Mouse (Mus musculus): ENCODE measurements around the gene Tbce. TPM values are rescaled to one million over a fixed set of nuclear protein-coding genes. Genes with fewer than 3 reads are reported as not detected.

The Tbce gene
- total RNA-seq, 1 experiment from 2014 or later, result 57.6 TPM

DNA sequence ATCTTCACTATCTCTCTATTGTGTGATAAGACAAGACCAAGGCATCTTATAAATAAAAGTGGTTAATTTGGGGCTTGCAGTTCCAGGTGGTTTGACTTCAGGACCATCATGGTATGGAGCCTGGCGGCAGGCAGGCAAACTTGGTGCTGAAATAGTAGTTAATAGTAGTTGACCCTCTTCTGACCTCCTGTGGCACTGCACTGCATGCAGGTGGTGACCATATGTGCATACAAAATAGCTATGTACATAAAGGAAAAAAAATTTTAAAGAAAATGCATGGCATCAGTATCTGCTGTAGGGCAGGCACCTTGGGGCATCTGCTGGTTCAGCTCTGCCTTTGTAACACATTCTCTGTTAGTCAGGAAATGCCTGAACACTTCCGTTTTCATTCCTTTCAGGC, 49.0 kb downstream of the Tbce start:
- ATAC-seq (replicated peaks; ENCODE audit: insufficient number of reproducible peaks, low FRiP score, low TSS enrichment, poor library complexity, severe bottlenecking), result no peak

DNA sequence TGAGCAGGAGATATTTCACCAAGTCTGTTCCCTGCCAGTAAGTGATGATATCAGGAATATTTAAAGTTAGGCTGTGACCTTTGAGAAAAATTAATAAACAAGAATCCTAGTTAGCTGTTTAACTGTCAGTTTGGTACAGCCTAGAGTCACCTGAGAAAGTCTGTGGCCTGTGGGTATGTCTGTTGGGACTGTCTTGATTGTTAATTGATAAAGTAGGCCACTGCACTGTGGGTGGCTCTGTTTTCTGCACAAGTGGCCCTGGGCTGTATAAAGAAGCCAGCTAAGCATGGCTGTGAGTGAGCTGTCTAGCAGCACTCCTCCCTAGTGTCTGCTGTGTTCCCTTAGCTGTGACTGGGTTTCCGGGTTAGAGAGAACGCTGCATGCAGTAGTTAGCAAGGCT, 50.3 kb downstream of the Tbce start:
- no peak for ATAC-seq (replicated peaks; ENCODE audit: insufficient number of reproducible peaks, low FRiP score, low TSS enrichment, poor library complexity, severe bottlenecking)

DNA sequence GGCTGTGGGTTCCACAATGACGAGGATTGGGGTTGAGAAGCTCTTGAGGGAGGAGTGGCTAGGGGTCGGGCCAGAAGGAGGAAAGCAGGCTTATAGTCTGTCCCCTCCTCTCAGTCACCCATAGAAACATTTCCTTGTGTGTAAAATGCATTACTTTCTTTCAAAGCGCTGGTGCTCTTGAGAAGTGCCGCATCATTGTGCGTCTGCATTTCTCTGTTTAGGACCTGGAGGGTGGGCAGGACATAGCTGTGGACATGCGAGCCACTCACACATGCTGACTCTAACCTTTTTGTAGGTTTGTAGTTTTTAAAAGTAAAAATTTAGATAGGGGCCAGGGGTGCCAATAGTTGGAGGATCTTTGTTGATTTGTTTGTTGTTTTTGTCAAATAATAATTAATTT, 55.9 kb downstream of the Tbce start:
- no peak for ATAC-seq (replicated peaks; ENCODE audit: insufficient number of reproducible peaks, low FRiP score, low TSS enrichment, poor library complexity, severe bottlenecking)

DNA sequence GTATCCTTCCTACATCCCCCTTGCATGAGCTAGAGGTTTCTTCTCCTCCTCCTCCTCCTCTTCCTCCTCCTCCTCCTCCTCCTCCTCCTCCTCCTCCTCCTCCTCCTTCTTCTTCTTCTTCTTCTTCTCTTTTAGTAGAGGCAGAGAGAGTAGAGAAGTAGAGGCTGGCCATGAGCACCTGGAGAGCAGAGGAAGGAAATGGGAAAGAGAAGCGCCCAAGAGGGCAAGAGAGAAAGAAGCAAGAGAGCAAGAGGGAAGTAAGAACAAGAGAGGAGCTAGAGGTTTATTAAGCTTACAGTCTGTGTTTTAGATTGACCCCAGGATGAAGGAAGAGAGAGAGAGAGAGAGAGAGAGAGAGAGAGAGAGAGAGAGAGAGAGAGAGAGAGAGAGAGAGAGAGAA, 57.6 kb downstream of the Tbce start:
- peak; percentile 99 for ATAC-seq (replicated peaks; ENCODE audit: insufficient number of reproducible peaks, low FRiP score, low TSS enrichment, poor library complexity, severe bottlenecking)

DNA sequence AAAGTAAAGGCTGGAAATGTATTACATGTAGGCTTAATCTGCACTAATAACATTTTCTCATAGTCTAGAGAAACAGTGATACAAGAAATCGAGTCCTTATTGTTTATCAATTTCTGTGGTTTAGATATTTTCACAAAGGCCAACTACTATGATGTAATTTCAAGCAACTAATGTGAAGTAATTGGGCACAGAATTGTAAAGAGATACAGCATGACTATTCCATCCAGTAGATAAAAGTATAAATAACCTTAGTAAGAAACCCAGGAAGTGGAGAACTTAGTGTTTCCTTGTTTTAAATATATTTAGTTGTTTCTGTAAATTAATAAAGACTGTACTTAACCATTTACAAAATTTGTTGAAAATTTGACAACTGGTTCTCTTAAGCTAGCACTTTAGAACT, 69.6 kb downstream of the Tbce start:
- ATAC-seq (replicated peaks; ENCODE audit: insufficient number of reproducible peaks, low FRiP score, low TSS enrichment, poor library complexity, severe bottlenecking), result no peak

DNA sequence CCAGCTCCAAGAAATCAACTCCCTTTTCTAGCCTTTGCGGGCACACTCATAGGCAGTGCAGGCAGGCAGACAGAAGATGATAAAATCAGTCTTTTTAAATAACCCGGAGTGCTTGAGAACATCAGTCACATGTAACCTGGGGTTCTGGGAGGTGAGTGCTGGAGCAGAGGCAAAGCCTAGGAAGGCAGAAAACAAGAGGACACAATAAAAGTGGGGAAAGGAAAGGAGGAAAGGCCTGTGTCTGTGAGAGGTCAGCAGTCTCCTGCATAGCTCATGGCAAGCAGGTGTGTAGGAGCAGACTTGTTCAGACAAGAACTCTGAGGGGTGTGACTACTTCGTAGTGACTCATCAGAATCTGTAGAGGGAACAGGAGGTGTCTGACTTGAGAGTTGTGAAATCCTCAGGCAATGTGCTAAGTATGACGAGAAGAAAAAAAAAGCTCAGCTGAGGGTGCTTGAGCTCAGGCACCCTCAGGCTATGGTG, 70.8 kb downstream of the Tbce start:
- ATAC-seq (replicated peaks; ENCODE audit: insufficient number of reproducible peaks, low FRiP score, low TSS enrichment, poor library complexity, severe bottlenecking), result peak; percentile 74

DNA sequence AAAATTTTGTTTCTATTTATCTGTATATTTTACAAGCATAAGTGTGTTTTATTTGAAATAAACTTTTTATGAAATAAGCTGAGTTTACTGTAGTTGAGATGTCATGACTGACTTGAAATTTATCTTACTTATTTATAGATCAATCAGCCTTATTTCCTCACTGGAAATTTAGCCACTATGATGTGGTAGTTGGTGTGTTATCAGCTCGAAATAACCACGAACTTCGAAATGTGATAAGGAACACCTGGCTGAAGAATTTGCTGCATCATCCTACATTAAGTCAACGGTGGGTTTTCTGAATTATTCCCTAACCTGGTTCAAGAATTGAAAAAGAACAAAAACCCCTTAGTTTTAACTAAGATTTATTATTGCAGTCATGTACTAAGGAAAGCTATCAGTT, 73.3 kb downstream of the Tbce start:
- ATAC-seq (replicated peaks; ENCODE audit: insufficient number of reproducible peaks, low FRiP score, low TSS enrichment, poor library complexity, severe bottlenecking), result no peak

DNA sequence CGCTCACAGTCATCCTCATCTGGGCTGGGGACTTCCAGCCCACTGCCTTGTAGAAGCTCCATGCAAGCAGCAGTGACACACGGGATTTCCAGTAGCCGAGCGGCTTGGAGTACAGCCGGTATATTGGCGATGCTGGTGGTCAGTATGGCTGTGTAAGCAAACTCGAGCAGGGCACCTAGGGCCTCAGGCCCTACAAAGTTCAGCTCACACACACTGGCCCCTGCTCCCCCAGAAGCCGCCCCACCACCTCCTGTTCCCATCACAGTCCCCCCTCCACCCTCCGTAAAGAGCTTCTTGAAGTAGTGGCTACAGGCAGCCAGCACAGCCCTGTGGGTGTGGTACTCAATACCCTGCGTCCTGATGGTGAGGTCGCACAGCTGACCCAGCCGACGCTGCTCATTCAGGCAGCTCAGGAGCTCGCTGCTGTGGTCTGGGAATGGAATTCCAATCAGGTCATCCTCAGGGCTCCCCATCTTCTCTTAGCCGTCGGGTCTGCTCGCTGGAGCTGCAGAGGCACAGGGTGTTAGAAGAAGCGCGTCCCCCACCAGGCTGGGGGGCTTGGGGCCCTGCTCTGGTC, 74.0 kb downstream of the Tbce start:
- ATAC-seq (replicated peaks; ENCODE audit: insufficient number of reproducible peaks, low FRiP score, low TSS enrichment, poor library complexity, severe bottlenecking), result no peak

DNA sequence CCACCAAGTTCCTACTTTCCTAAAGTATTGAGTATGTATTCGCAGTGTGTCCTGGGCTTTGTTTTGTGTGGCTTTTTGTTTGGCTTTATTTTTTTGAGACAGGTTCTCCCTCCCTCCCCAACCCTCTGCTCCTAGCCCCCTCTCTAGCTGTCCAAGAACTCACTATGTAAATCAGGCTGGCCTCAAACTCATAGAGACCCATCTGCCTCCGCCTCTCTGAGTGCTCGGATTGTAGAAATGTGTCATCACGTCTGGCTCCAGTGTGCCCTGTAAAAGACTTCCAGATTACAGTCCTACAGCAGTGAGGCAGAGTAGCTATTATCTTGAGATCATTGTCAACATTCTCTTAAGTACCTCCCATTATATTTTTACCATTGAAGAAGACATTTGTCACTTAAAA, 78.4 kb downstream of the Tbce start:
- ATAC-seq (replicated peaks; ENCODE audit: insufficient number of reproducible peaks, low FRiP score, low TSS enrichment, poor library complexity, severe bottlenecking), result no peak

DNA sequence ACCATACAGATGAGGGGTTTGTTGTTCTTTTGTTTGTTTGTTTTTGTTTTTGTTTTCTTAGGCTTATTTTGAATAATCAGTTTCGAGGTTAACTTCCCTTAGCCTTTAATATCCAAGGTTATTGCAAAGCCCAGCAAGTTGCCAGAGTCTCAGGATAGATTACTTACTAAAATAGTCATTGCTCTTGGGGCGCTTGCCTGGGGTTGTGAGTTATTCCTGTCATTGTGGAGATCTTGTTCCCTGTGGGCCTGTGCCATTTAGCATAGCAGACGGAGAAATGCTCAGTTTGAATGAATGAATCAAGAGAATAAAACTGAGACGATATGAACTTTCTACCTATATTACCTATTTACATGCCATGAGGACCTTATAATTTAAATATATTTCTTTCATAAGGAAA, 79.2 kb downstream of the Tbce start:
- ATAC-seq (replicated peaks; ENCODE audit: insufficient number of reproducible peaks, low FRiP score, low TSS enrichment, poor library complexity, severe bottlenecking), result no peak

DNA sequence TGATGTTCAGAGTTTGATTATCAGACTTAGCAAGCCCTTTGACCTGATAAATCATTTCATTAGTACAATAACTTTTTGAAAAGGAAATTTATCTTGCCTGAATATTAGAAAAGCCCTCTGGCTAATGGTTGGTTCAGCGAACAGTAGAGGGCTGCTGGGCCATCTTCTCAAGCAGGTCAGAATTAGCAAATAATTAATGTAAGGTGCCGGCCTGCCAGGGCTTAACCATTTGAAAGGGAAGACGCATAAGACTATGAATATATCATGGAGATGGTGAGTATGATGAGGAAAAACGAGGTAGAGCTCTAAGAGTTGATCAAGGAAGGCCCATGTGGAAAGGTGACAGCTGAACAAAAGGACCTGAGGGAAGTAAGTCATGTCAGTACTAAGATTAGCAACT, 82.8 kb downstream of the Tbce start:
- ATAC-seq (replicated peaks; ENCODE audit: insufficient number of reproducible peaks, low FRiP score, low TSS enrichment, poor library complexity, severe bottlenecking), result no peak

DNA sequence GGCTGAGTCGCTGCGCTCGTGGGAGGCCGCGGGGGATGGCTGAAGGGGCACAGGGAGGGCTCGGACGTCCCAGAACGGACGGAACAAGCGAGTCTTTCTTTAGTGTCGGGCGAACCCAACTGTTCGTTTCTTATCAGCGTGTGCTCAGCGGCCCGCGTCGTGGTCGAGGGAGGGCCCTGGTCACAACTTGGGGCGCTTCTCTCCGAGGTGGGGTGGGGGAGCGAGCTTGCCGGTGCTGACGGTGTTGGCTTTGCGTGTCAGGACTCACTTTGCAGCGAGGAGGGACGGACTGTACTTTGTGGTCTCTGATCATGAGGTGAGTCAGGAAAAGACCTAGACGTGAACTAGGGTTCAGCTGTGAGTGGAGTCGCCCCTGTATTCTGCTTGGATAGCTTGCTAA, 84.5 kb downstream of the Tbce start:
- ATAC-seq (replicated peaks; ENCODE audit: insufficient number of reproducible peaks, low FRiP score, low TSS enrichment, poor library complexity, severe bottlenecking), result peak; percentile 9; the same call in 1 of the 2 replicates

DNA sequence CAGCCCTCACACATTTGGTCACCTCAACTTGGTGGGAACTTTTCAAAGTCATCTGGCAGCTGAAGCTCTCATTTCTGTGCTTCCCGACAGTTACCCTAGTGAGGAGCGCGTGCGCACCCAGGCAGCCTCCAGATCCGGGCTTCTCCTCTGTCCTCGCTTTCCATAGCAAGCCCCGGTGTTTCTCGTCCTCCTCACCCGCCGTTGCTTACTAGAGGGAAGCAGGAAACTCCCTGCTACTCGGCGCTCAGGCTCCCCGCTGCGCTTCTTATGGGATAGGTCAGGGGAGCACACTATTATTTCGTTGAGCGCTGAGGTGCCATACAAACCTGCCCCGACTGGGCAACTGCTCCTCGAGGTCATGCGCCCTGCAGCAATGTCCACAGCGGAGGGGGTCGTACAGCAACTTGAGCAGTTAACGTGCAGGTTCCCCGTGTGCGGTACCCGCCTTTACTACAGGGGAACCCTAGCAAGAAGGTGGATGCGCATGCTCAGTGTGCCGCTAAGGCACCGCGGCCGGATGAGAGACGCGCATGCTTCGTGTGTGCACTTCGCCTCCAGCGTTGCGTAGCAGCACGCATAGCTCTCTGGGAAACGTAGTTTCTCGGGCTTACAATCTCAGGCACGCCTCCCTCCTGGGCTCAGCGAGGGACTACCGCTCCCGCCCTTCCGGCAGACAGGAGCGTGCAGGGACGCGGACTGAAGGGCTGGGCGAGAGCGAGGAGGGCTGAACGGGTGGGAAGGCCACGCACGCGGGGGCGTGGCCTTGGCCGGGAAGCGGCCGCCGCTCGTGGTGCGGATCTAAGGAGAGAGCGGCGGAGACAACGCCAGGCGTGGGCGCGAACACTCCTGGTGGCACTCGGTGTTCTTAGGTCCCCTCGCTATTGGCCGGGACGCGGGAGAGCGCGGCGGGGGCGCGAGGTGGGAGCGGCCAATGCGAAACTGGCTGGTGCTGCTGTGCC, 85.3 kb downstream of the Tbce start, which contains the start of gene B3galnt2:
Gene B3galnt2, plus strand, starts transcription at position 596 of the 959 bp plus-strand sequence.
- peak; percentile 97 for ATAC-seq (replicated peaks; ENCODE audit: insufficient number of reproducible peaks, low FRiP score, low TSS enrichment, poor library complexity, severe bottlenecking)

Other genes starting within 250 kb of the Tbce start
- gene B3galnt2, start 85.2 kb downstream of the Tbce start, total RNA-seq (2017), result 40.7 to 54.4 TPM (median 49.8 TPM) in 3 replicates
- gene Arid4b, start 23.6 kb upstream of the Tbce start, total RNA-seq (2017), result 81.5 to 110 TPM (median 88.5 TPM) in 3 replicates
- 50.1 to 57.9 TPM (median 51.8 TPM) in 3 replicates for gene Ggps1, start 23.9 kb upstream of the Tbce start, total RNA-seq (2017)